Mouse (Mus musculus): ENCODE measurements around the gene Thsd7a. TPM values are rescaled to one million over a fixed set of nuclear protein-coding genes. Genes with fewer than 3 reads are reported as not detected.

Gene Thsd7a
- polyA plus RNA-seq, 1 experiment = 0.02 TPM

- Histone ChIP-seq H3K36me3 (replicated peaks; ENCODE audit: low read length) (no peaks in the 10 kb centered on the region), H3K4me3 (replicated peaks) (no peak overlapping the region), H3K27me3 (replicated peaks) (no peaks in the 10 kb centered on the region), H3K9me3 (no peaks in the 10 kb centered on the region), H3K4me1 (no peaks in the 10 kb centered on the region)
- TF ChIP-seq FLI1 (IDR thresholded peaks at IDR 0.05; ENCODE audit: low read length) = no peak
- TF ChIP-seq GATA1 (IDR thresholded peaks at IDR 0.05; ENCODE audit: borderline replicate concordance, low read length) = no peak
Measured at GRCm38 (mm10) chr6:12542496-12542895, 206.7 kb downstream of the Thsd7a start.

DNA sequence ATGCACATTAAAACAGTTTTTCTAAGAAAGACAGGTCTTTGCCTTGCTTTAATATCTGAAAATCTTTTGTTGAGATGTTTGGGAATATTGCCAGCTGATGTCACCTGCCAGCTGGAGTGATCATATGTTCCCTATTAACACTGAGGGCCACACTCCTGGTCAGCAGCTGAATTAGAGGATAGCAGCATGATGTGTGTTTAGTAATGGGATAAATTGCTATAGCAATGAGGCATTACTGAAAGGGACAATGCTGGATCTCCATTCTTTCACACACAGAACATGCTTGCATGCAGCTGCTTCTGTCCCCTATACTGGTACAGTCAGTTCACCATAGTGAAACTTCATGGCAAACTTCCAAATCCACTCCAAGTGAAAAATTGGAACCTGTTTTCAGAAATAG is 230.1 kb downstream of the Thsd7a start:
- no peaks in the 10 kb centered on the region for H3K27me3 ChIP-seq (replicated peaks)
- TF ChIP-seq FLI1 (IDR thresholded peaks at IDR 0.05; ENCODE audit: low read length) (no peak), GATA1 (IDR thresholded peaks at IDR 0.05; ENCODE audit: borderline replicate concordance, low read length) (no peak)
- no peak overlapping the region for H3K4me3 ChIP-seq (replicated peaks)

GRCm38 (mm10) chr6:12518283-12518903 is 230.8 kb downstream of the Thsd7a start:
- Histone ChIP-seq H3K27me3 (replicated peaks) (no peaks in the 10 kb centered on the region), H3K9me3 (no peaks in the 10 kb centered on the region), H3K4me1 (no peaks in the 10 kb centered on the region), H3K36me3 (replicated peaks; ENCODE audit: low read length) (no peaks in the 10 kb centered on the region), H3K4me3 (replicated peaks) (no peak overlapping the region)
- no peak for TF ChIP-seq GATA1 (IDR thresholded peaks at IDR 0.05; ENCODE audit: borderline replicate concordance, low read length)
- no peak for TF ChIP-seq FLI1 (IDR thresholded peaks at IDR 0.05; ENCODE audit: low read length)

More for the DNA sequence above, 230.1 kb downstream of the Thsd7a start:
- Histone ChIP-seq H3K9me3 (no peaks in the 10 kb centered on the region), H3K4me1 (no peaks in the 10 kb centered on the region), H3K36me3 (replicated peaks; ENCODE audit: low read length) (no peaks in the 10 kb centered on the region)

DNA sequence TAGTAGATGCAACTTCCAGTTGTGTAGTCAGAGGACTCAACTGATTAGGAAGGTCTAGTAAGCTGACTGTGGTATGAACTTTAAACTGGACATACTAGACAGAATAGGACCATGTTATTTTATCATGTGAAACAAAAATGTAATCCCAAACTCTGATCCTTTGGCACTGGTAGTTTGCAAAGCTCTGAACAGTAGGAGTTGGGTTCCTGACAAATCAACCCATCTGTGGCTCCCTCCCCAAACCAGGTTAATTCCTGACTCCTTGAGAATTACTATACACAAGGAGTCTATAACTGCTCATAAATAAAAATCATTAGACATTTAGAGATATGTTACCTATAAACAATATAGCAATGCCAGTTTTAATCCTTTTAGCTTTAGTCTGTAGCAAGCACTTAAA is 231.5 kb downstream of the Thsd7a start:
- H3K27me3 ChIP-seq (replicated peaks) = no peaks in the 10 kb centered on the region
- TF ChIP-seq FLI1 (IDR thresholded peaks at IDR 0.05; ENCODE audit: low read length) (no peak), GATA1 (IDR thresholded peaks at IDR 0.05; ENCODE audit: borderline replicate concordance, low read length) (no peak)
- H3K4me1 ChIP-seq = no peaks in the 10 kb centered on the region
- no peak overlapping the region for H3K4me3 ChIP-seq (replicated peaks)
- no peaks in the 10 kb centered on the region for H3K36me3 ChIP-seq (replicated peaks; ENCODE audit: low read length)
- no peaks in the 10 kb centered on the region for H3K9me3 ChIP-seq

DNA sequence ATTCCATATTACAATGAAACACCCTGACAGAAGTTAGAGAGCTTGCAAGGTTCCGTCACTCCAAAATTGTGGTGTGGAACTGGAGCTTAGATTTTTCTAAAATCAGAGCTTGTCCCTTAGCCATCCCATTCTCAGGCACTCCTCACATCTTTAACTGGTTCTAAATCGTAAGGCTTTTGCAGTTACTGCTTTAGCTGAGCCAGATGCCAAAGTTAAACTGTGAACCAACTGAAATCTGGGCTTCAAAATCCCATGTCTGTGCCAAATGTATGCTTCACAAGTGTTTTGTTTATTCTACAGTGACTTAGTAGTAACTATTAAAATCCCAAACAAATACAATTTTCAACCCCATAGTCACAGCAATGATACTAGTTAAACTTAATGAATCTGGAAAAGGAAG is 242.3 kb downstream of the Thsd7a start:
- Histone ChIP-seq H3K27me3 (replicated peaks) (no peaks in the 10 kb centered on the region), H3K36me3 (replicated peaks; ENCODE audit: low read length) (no peaks in the 10 kb centered on the region), H3K4me3 (replicated peaks) (no peak overlapping the region), H3K9me3 (no peaks in the 10 kb centered on the region; the same call in 1 of the 2 replicates), H3K4me1 (no peaks in the 10 kb centered on the region)
- no peak for TF ChIP-seq GATA1 (IDR thresholded peaks at IDR 0.05; ENCODE audit: borderline replicate concordance, low read length)
- TF ChIP-seq FLI1 (IDR thresholded peaks at IDR 0.05; ENCODE audit: low read length) = no peak

DNA sequence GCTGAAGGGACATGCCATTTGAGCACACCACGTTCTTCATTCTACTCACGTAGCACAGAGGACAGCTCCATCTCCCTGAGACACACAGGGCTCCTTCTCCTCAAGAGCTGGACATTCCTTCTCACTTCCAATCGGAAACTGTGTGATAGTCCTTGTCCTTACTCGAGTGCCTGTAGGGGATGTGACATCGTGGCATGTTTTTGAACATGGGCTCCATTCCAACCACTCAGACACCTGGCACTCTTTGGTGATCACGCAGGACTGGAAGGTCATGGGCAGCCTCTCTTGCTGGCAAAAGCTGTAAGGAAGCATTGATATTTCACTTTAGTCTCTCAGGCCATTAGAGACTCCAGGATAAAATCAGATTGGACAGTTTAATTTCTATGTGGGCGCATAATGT is 245.3 kb downstream of the Thsd7a start:
- Histone ChIP-seq H3K36me3 (replicated peaks; ENCODE audit: low read length) (no peaks in the 10 kb centered on the region), H3K27me3 (replicated peaks) (no peaks in the 10 kb centered on the region), H3K4me1 (no peaks in the 10 kb centered on the region), H3K9me3 (no peaks in the 10 kb centered on the region), H3K4me3 (replicated peaks) (no peak overlapping the region)
- no peak for TF ChIP-seq FLI1 (IDR thresholded peaks at IDR 0.05; ENCODE audit: low read length)
- no peak for TF ChIP-seq GATA1 (IDR thresholded peaks at IDR 0.05; ENCODE audit: borderline replicate concordance, low read length)

DNA sequence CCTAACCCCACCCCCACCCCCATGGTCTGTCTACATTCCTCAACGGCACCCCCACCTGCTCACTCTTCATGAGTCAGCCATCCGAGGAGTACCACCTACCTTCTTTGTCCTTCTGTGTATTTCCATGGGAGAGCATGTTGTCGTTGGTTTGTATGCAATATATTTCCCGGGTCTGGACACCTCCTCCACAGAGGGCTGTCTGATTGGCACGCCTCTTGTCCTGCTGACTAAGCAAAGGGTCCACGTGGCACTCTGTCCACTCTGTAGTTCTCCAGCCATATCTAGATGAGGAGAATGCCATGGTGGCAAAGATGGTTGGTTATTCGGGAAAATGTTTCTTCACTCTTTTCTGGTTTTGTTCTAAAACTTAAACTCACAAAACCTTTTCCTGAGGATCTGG is 248.3 kb downstream of the Thsd7a start:
- H3K4me1 ChIP-seq = no peaks in the 10 kb centered on the region
- no peaks in the 10 kb centered on the region for H3K27me3 ChIP-seq (replicated peaks)
- no peaks in the 10 kb centered on the region for H3K36me3 ChIP-seq (replicated peaks; ENCODE audit: low read length)
- no peak overlapping the region for H3K4me3 ChIP-seq (replicated peaks)
- TF ChIP-seq FLI1 (IDR thresholded peaks at IDR 0.05; ENCODE audit: low read length) = no peak
- TF ChIP-seq GATA1 (IDR thresholded peaks at IDR 0.05; ENCODE audit: borderline replicate concordance, low read length) = no peak
- no peaks in the 10 kb centered on the region for H3K9me3 ChIP-seq

- Histone ChIP-seq H3K4me3 (replicated peaks) (no peak overlapping the region), H3K4me1 (no peaks in the 10 kb centered on the region), H3K36me3 (replicated peaks; ENCODE audit: low read length) (no peaks in the 10 kb centered on the region), H3K9me3 (no peaks in the 10 kb centered on the region), H3K27me3 (replicated peaks) (no peaks in the 10 kb centered on the region)
- TF ChIP-seq FLI1 (IDR thresholded peaks at IDR 0.05; ENCODE audit: low read length) = no peak
- no peak for TF ChIP-seq GATA1 (IDR thresholded peaks at IDR 0.05; ENCODE audit: borderline replicate concordance, low read length)
Measured at GRCm38 (mm10) chr6:12499866-12500265, 249.3 kb downstream of the Thsd7a start.

- TF ChIP-seq FLI1 (IDR thresholded peaks at IDR 0.05; ENCODE audit: low read length) (no peak), GATA1 (IDR thresholded peaks at IDR 0.05; ENCODE audit: borderline replicate concordance, low read length) (no peak)
- H3K27me3 ChIP-seq (replicated peaks) = no peaks in the 10 kb centered on the region
- no peaks in the 10 kb centered on the region for H3K36me3 ChIP-seq (replicated peaks; ENCODE audit: low read length)
- peaks cover 5% of the 10 kb centered on the region for H3K4me1 ChIP-seq
- no peak overlapping the region for H3K4me3 ChIP-seq (replicated peaks)
- no peaks in the 10 kb centered on the region for H3K9me3 ChIP-seq
Measured at GRCm38 (mm10) chr6:12493571-12493970, 255.6 kb downstream of the Thsd7a start.

GRCm38 (mm10) chr6:12488882-12489281 is 260.3 kb downstream of the Thsd7a start:
- no peaks in the 10 kb centered on the region for H3K36me3 ChIP-seq (replicated peaks; ENCODE audit: low read length)
- H3K4me1 ChIP-seq = peaks cover 5% of the 10 kb centered on the region
- H3K27me3 ChIP-seq (replicated peaks) = no peaks in the 10 kb centered on the region
- TF ChIP-seq FLI1 (IDR thresholded peaks at IDR 0.05; ENCODE audit: low read length) = no peak
- TF ChIP-seq GATA1 (IDR thresholded peaks at IDR 0.05; ENCODE audit: borderline replicate concordance, low read length) = no peak
- no peak overlapping the region for H3K4me3 ChIP-seq (replicated peaks)
- no peaks in the 10 kb centered on the region for H3K9me3 ChIP-seq

All from megakaryocyte, embryonic 14.5 days (primary cell).